Mouse (Mus musculus) megakaryocyte, embryonic 14.5 days (primary cell): ENCODE results near the gene Celf2. TPM values are rescaled to one million over a fixed set of nuclear protein-coding genes. Genes with fewer than 3 reads are reported as not detected.

Source experiments
- H3K27me3 ChIP-seq: replicated peaks from 2 replicates; pipeline ENCODE3; 2012; ENCODE audit warnings: inconsistent platforms
- H3K36me3 ChIP-seq: replicated peaks from 2 replicates; pipeline ENCODE3; 2012; ENCODE audit warnings: low read length, inconsistent platforms, mixed read lengths
- H3K4me1 ChIP-seq: 2 replicates; pipeline ENCODE4 v1.6.1; 2012; ENCODE audit warnings: inconsistent platforms
- H3K4me3 ChIP-seq: replicated peaks from 2 replicates; pipeline ENCODE3; 2012; ENCODE audit warnings: moderate library complexity, mild to moderate bottlenecking, inconsistent platforms
- H3K9me3 ChIP-seq: 2 replicates; pipeline ENCODE4 v1.6.1; 2012; ENCODE audit warnings: inconsistent platforms
- FLI1 ChIP-seq: IDR thresholded peaks from 2 replicates; pipeline ENCODE4 v1.6.1; 2012; ENCODE audit warnings: low read length, inconsistent platforms, mixed read lengths
- GATA1 ChIP-seq: IDR thresholded peaks from 3 replicates; pipeline ENCODE4 v1.6.1; 2012; ENCODE audit warnings: mixed read lengths, low read length, inconsistent platforms, borderline replicate concordance
- polyA plus RNA-seq: library from polyadenylated mRNA; stranded (reverse); fragments of >175 nt; gene quantifications from 2 replicates; pipeline ENCODE4 v1.2.3, GENCODE M21; 2012; ENCODE audit warnings: low replicate concordance; ENCODE audit not compliant: insufficient read depth

The Celf2 gene
- polyA plus RNA-seq, 1 experiment: 4.8 TPM

- Histone ChIP-seq H3K4me3 (no peak overlapping the region), H3K36me3 (no peaks in the 10 kb centered on the region), H3K27me3 (peaks cover 34% of the 10 kb centered on the region), H3K4me1 (peaks cover 4% of the 10 kb centered on the region; the same call in 1 of the 2 replicates), H3K9me3 (peaks cover 6% of the 10 kb centered on the region; the same call in 1 of the 2 replicates)
- TF ChIP-seq FLI1 (no peak), GATA1 (no peak)
These were observed 1002.3 kb downstream of the Celf2 start for GRCm38 (mm10) chr2:6507071-6507470.

DNA sequence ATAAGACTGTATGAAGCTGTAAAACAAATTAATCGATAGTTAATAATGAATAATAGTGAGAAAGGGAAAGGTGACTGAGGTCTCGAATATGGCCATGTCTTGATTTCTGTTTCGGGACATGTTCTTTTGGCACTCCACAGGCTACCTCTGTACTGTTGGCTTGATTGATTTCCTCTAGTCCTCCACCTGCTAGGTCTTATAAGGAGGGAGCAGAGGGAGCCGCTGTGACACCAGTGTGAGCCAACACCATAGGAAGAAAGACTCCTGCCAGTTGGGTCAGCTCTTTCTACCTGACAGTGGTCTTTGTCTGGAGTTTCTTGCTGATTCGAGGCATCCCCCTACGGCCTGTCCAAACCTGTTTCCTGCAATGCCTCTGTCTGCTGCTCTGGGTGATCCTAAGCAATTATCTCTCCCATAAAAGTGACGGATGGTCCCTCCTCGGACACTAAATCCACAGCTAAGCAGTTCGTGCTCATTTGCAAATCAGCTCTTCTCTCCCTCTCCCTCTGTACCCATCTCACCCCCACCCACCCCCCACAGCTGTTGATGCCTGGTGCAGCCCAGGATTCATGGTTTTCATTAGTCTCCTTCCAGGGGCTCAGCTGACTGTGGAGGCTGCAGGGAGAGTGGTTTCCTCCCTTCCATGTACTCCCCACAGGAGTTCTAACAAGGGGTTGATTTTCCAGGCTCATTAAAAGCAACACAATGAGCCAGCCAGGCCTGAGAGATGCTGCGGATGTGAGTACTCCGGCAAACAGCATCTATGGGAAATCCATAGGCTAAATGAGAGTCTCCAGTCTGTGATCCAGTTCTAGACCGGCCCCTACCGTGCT lies 1003.2 kb downstream of the Celf2 start:
- Histone ChIP-seq H3K36me3 (no peaks in the 10 kb centered on the region), H3K27me3 (peaks cover 29% of the 10 kb centered on the region), H3K9me3 (peaks cover 2% of the 10 kb centered on the region; the same call in 1 of the 2 replicates), H3K4me1 (peaks cover 4% of the 10 kb centered on the region; the same call in 1 of the 2 replicates), H3K4me3 (no peak overlapping the region)
- TF ChIP-seq GATA1: no peak
- no peak for TF ChIP-seq FLI1

GRCm38 (mm10) chr2:6505531-6505930 lies 1003.8 kb downstream of the Celf2 start:
- no peaks in the 10 kb centered on the region for H3K36me3 ChIP-seq
- peaks cover 4% of the 10 kb centered on the region; the same call in 1 of the 2 replicates for H3K4me1 ChIP-seq
- TF ChIP-seq GATA1: no peak
- TF ChIP-seq FLI1: no peak
- peaks cover 28% of the 10 kb centered on the region for H3K27me3 ChIP-seq
- H3K4me3 ChIP-seq: no peak overlapping the region
- H3K9me3 ChIP-seq: no peaks in the 10 kb centered on the region

DNA sequence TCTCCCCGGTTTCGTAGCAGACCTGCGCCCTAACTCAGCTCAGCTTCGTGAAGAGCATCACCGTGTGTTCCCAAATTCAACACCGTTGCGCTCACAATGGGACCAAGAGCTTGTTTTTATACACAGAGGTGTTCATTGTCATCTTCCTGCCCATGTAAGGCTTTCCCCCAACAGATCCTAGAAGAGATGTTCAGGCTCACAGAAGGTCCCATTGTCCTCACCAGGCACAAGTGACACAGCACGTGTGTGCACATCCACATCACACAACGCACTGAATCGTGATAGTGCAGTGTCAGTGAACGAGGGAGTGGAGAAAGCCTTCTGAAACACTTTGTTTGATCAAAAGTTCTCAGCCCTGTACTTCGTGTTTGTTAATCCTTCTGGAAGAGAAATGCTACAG lies 1011.3 kb downstream of the Celf2 start:
- TF ChIP-seq FLI1: no peak
- TF ChIP-seq GATA1: no peak
- Histone ChIP-seq H3K36me3 (no peaks in the 10 kb centered on the region), H3K9me3 (no peaks in the 10 kb centered on the region), H3K4me1 (peaks cover 20% of the 10 kb centered on the region), H3K4me3 (no peak overlapping the region), H3K27me3 (peaks cover 21% of the 10 kb centered on the region)

DNA sequence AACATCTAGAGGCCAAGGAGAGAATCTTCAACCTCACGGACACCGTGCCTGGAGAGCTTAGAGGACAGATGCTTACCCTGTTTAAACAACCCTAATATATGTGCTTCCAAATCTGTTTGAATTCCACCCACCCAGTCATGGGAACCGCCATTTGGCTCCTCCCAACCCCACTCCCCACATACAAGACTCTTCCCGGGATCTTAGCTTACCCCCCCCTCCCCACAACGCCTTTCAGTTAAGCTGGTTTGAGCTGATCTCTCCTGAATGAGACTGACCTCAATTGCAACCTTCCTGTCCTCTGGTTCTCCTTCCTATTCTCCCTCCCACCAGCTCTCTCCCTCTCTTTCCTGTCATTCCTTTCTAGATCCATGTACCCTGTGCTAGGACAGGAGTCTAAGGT lies 1011.7 kb downstream of the Celf2 start:
- no peaks in the 10 kb centered on the region for H3K36me3 ChIP-seq
- peaks cover 23% of the 10 kb centered on the region for H3K4me1 ChIP-seq
- no peak overlapping the region for H3K4me3 ChIP-seq
- H3K27me3 ChIP-seq: peaks cover 25% of the 10 kb centered on the region
- H3K9me3 ChIP-seq: no peaks in the 10 kb centered on the region
- TF ChIP-seq GATA1 (no peak), FLI1 (no peak)

- Histone ChIP-seq H3K4me1 (peaks cover 41% of the 10 kb centered on the region), H3K4me3 (no peak overlapping the region), H3K36me3 (no peaks in the 10 kb centered on the region), H3K9me3 (peaks cover 10% of the 10 kb centered on the region), H3K27me3 (peaks cover 25% of the 10 kb centered on the region)
- TF ChIP-seq GATA1: no peak
- no peak for TF ChIP-seq FLI1
These were observed 1015.5 kb downstream of the Celf2 start for GRCm38 (mm10) chr2:6493886-6494285.

- peaks cover 29% of the 10 kb centered on the region for H3K27me3 ChIP-seq
- H3K4me3 ChIP-seq: no peak overlapping the region
- peaks cover 36% of the 10 kb centered on the region for H3K4me1 ChIP-seq
- peaks cover 10% of the 10 kb centered on the region for H3K9me3 ChIP-seq
- TF ChIP-seq GATA1: no peak
- TF ChIP-seq FLI1: no peak
- H3K36me3 ChIP-seq: no peaks in the 10 kb centered on the region
These were observed 1018.5 kb downstream of the Celf2 start for GRCm38 (mm10) chr2:6490870-6491269.

- no peak overlapping the region for H3K4me3 ChIP-seq
- TF ChIP-seq FLI1 (no peak), GATA1 (no peak)
- H3K27me3 ChIP-seq: peaks cover 29% of the 10 kb centered on the region
- H3K9me3 ChIP-seq: peaks cover 10% of the 10 kb centered on the region
- peaks cover 36% of the 10 kb centered on the region for H3K4me1 ChIP-seq
- no peaks in the 10 kb centered on the region for H3K36me3 ChIP-seq
These were observed 1019.3 kb downstream of the Celf2 start for GRCm38 (mm10) chr2:6490076-6490475.
